Mouse (Mus musculus): ENCODE results near the gene Myom1.

- TF ChIP-seq EP300 (IDR thresholded peaks at IDR 0.05) (no peak; the same call in none of the 2 replicates), CTCF (IDR thresholded peaks at IDR 0.05) (no peak)
These were observed 94.8 kb downstream of the Myom1 start for GRCm38 (mm10) chr17:71097209-71097597.
